Mouse (Mus musculus): ENCODE data around the gene Gprc5a.

GRCm38 (mm10) chr6:135133486-135133885, 68.0 kb downstream of the Gprc5a start:
- TF ChIP-seq CTCF (IDR thresholded peaks at IDR 0.05; ENCODE audit: control insufficient read depth, insufficient read depth, low read length), result no peak
- no peak for TF ChIP-seq POLR2A (IDR thresholded peaks at IDR 0.05; ENCODE audit: borderline replicate concordance, control insufficient read depth, low read depth, low read length)
